ENCODE assay signal across 14 mouse cellular contexts in genomic region chr17:25575208-25575971, GRCm38 (mm10). TPM values are rescaled to one million over a fixed set of nuclear protein-coding genes. Genes with fewer than 3 reads are reported as not detected.
A peak's percentile ranks its signal among the peaks of the same experiment; 100 is the strongest.
DNase-seq lines count a peak whose midpoint lies in the region; ATAC-seq and TF ChIP-seq lines count a peak whose summit lies in the region.
"Had no signal": no experiment of that assay in that cellular context is flagged by ENCODE, and none has a peak within 500 bp of the region (broad histone marks: within the 10 kb centered on the region; RNA-seq: fewer than 3 reads in every experiment).

No protein-coding gene starts in this region.

- peak overlapping the region; percentile 85 for H3K27ac ChIP-seq in heart, embryonic 15.5 days
- H3K27ac ChIP-seq in neural tube, embryonic 13.5 days (replicated peaks) = no peak overlapping the region
- no peak overlapping the region for H3K27ac ChIP-seq in neural tube, embryonic 15.5 days (replicated peaks)
- H3K27ac ChIP-seq: liver, embryonic 12.5 days; neural tube, embryonic 12.5 days had no signal

- no peaks in the 10 kb centered on the region for H3K79me2 ChIP-seq in myocyte (ENCODE audit: control insufficient read depth, insufficient read depth)

- H3ac ChIP-seq in myocyte (ENCODE audit: control insufficient read depth, insufficient read length) = no peak overlapping the region

- peaks cover 39% of the 10 kb centered on the region for H3K4me1 ChIP-seq in heart, embryonic 15.5 days (replicated peaks)
- H3K4me1 ChIP-seq in neural tube, embryonic 13.5 days (replicated peaks) = peaks cover 52% of the 10 kb centered on the region
- peaks cover 46% of the 10 kb centered on the region for H3K4me1 ChIP-seq in neural tube, embryonic 15.5 days

- H3K27me3 ChIP-seq in heart, embryonic 15.5 days = peaks cover 9% of the 10 kb centered on the region
- peaks cover 22% of the 10 kb centered on the region for H3K27me3 ChIP-seq in neural tube, embryonic 13.5 days
- H3K27me3 ChIP-seq in neural tube, embryonic 15.5 days (replicated peaks) = peaks cover 1% of the 10 kb centered on the region
- H3K27me3 ChIP-seq in myocyte (ENCODE audit: control insufficient read depth, insufficient read depth, insufficient read length) = no peaks in the 10 kb centered on the region

- TF ChIP-seq POLR2A in myocyte (IDR thresholded peaks at IDR 0.05; ENCODE audit: insufficient read length, low read depth) = no peak

- no peaks in the 10 kb centered on the region for H3K9me3 ChIP-seq in heart, embryonic 15.5 days (replicated peaks)
- no peaks in the 10 kb centered on the region for H3K9me3 ChIP-seq in neural tube, embryonic 13.5 days
- no peaks in the 10 kb centered on the region for H3K9me3 ChIP-seq in neural tube, embryonic 15.5 days (replicated peaks)
- H3K9me3 ChIP-seq: G1E; liver, embryonic 12.5 days; neural tube, embryonic 12.5 days had no signal

- H3K36me3 ChIP-seq in heart, embryonic 15.5 days = no peaks in the 10 kb centered on the region
- H3K36me3 ChIP-seq in neural tube, embryonic 13.5 days = no peaks in the 10 kb centered on the region
- H3K36me3 ChIP-seq in neural tube, embryonic 15.5 days = no peaks in the 10 kb centered on the region
- H3K36me3 ChIP-seq in myocyte (ENCODE audit: control insufficient read depth, insufficient read depth) = no peaks in the 10 kb centered on the region
- H3K36me3 ChIP-seq: liver, embryonic 12.5 days; neural tube, embryonic 12.5 days had no signal

- H3K4me3 ChIP-seq in heart, embryonic 15.5 days = no peak overlapping the region
- no peak overlapping the region for H3K4me3 ChIP-seq in neural tube, embryonic 13.5 days
- H3K4me3 ChIP-seq in neural tube, embryonic 15.5 days (replicated peaks) = no peak overlapping the region
- H3K4me3 ChIP-seq in myocyte = no peak overlapping the region
- H3K4me3 ChIP-seq: liver, embryonic 12.5 days; neural tube, embryonic 12.5 days had no signal

- ATAC-seq in heart, embryonic 15.5 days (replicated peaks; ENCODE audit: insufficient number of reproducible peaks, insufficient read depth, low FRiP score, low read depth) = peak; percentile 62
- ATAC-seq in neural tube, embryonic 13.5 days (ENCODE audit: low read depth) = no peak
- ATAC-seq in neural tube, embryonic 15.5 days (ENCODE audit: low FRiP score) = no peak
- ATAC-seq: liver, embryonic 12.5 days had no signal

- DNase-seq in heart, adult 8-10 months (ENCODE audit: low spot score) = no peak
- peak; percentile 58 to 82 for DNase-seq in gastrocnemius, postnatal 4 days (ENCODE audit: low spot score in 2 of 2)
- DNase-seq in embryo, embryonic 11 days = no peak
- DNase-seq: cerebellum, adult 18-20 months; kidney, postnatal 14 days had no signal

- H3K9ac ChIP-seq in heart, embryonic 15.5 days = no peak overlapping the region; the same call in 1 of the 2 replicates
- H3K9ac ChIP-seq in neural tube, embryonic 13.5 days = peak overlapping the region; percentile 17; the same call in 1 of the 2 replicates
- H3K9ac ChIP-seq in neural tube, embryonic 15.5 days (replicated peaks) = no peak overlapping the region
- H3K9ac ChIP-seq: liver, embryonic 12.5 days; neural tube, embryonic 12.5 days had no signal

- peak overlapping the region; percentile 23; the same call in 1 of the 2 replicates for H3K4me2 ChIP-seq in heart, embryonic 15.5 days
- no peak overlapping the region for H3K4me2 ChIP-seq in neural tube, embryonic 13.5 days
- no peak overlapping the region for H3K4me2 ChIP-seq in neural tube, embryonic 15.5 days
- peak overlapping the region; percentile 44 for H3K4me2 ChIP-seq in myocyte (ENCODE audit: low read depth)
- H3K4me2 ChIP-seq: liver, embryonic 12.5 days; neural tube, embryonic 12.5 days had no signal

- WGBS in heart, embryonic 15.5 days = 42% methylated on average over 12 of the region's 12 CpGs
- WGBS in neural tube, embryonic 13.5 days = 63% methylated on average over 12 of the region's 12 CpGs
- 63% methylated on average over 12 of the region's 12 CpGs for WGBS in neural tube, embryonic 15.5 days

TF ChIP-seq in myocyte, 11 proteins besides CTCF, POLR2A, EP300 and RAD21:
- TF ChIP-seq MAX (IDR thresholded peaks at IDR 0.05; ENCODE audit: low read depth) (no peak), CEBPB (IDR thresholded peaks at IDR 0.05; ENCODE audit: insufficient read depth, poor library complexity, severe bottlenecking) (0 out of 2 replicates have a peak, but pooled peaks have one; percentile 2), TCF3 (IDR thresholded peaks at IDR 0.05; ENCODE audit: insufficient read length, low read depth) (peak; percentile 100), TCF12 (IDR thresholded peaks at IDR 0.05; ENCODE audit: insufficient read depth, poor library complexity, severe bottlenecking) (peak; percentile 100), MYOG (IDR thresholded peaks at IDR 0.05; ENCODE audit: control insufficient read depth in 1 of 3, insufficient read depth in 1 of 3, insufficient read length in 2 of 3, low read depth in 2 of 3) (peak; percentile 81 to 99 (median 97)), MYOD1 (IDR thresholded peaks at IDR 0.05; ENCODE audit: control insufficient read depth in 1 of 3, insufficient read length in 2 of 3, low read depth in 2 of 3) (peak; percentile 99 to 100 (median 99)), POLR2AphosphoS2 (IDR thresholded peaks at IDR 0.05; ENCODE audit: insufficient read length, low read depth) (peak; percentile 54), REST (IDR thresholded peaks at IDR 0.05; ENCODE audit: insufficient read depth, insufficient read length) (no peak)

RNA-seq across cellular contexts. Expression of gene Lmf1, which starts 3.5 kb away (rescaled TPM):
- 33.0 and 34.7 TPM in 2 replicates for polyA plus RNA-seq in heart, embryonic 15.5 days (2015; fragmentation: Nextera tagmentation; extraction: Ambion mirVana)
- total RNA-seq in heart, adult 8-10 months (2022) = 10 to 100 TPM; 30.7 to 34.2 (median 33.8) TPM
- 24.9 and 26.2 TPM in 2 replicates for polyA plus RNA-seq in neural tube, embryonic 13.5 days (2015; fragmentation: Nextera tagmentation; extraction: Ambion mirVana)
- 26.2 and 26.9 TPM in 2 replicates for polyA plus RNA-seq in neural tube, embryonic 15.5 days (2015; fragmentation: Nextera tagmentation; extraction: Ambion mirVana)
- 10 to 100 TPM; 16.1 to 18.8 TPM for total RNA-seq in gastrocnemius, postnatal 4 days (2021)
- polyA plus RNA-seq in myocyte (2012; fragmentation: generic; extraction: Trizol) = 36.3 TPM

RNA-seq across cellular contexts. Expression of gene Sox8, which starts 4.9 kb away (rescaled TPM):
- 0.73 and 1.5 TPM in 2 replicates for polyA plus RNA-seq in heart, embryonic 15.5 days (2015; fragmentation: Nextera tagmentation; extraction: Ambion mirVana)
- total RNA-seq in heart, adult 8-10 months (2022) = under 1 TPM; 0.24 to 0.37 (median 0.32) TPM
- polyA plus RNA-seq in neural tube, embryonic 13.5 days (2015; fragmentation: Nextera tagmentation; extraction: Ambion mirVana) = 10.8 and 11.6 TPM in 2 replicates
- polyA plus RNA-seq in neural tube, embryonic 15.5 days (2015; fragmentation: Nextera tagmentation; extraction: Ambion mirVana) = 16.0 and 16.9 TPM in 2 replicates
- total RNA-seq in gastrocnemius, postnatal 4 days (2021) = 10 to 100 TPM; 26.9 to 33.7 TPM
- polyA plus RNA-seq in myocyte (2012; fragmentation: generic; extraction: Trizol) = 14.3 TPM
- total RNA-seq: hematopoietic stem cell, adult 5-6 weeks; megakaryocyte, adult 5-6 weeks had no signal
- polyA plus RNA-seq: G1E had no signal

Comparison
In these comparisons a context has a peak if more than half of its experiments do, and no peak if none do; other contexts are left out.
1. H3K4me2 ChIP-seq: peak in heart, embryonic 15.5 days (single experiment) and myocyte (single experiment); none in neural tube, embryonic 13.5 days (single experiment) and neural tube, embryonic 15.5 days (single experiment).
2. DNase-seq: peak in gastrocnemius, postnatal 4 days (2 of 2); none in heart, adult 8-10 months (single experiment) and embryo, embryonic 11 days (single experiment).